Mouse (Mus musculus) urinary bladder, postnatal 36 days (tissue): Measurements from ENCODE around the gene Rel.
"Not testable (repeated sequence)": the region's sequence is repeated elsewhere in the genome, so short reads cannot be mapped to it uniquely, and the experiment has no call there.

Source experiments
- DNase-seq, 2 experiments: peaks; one replicate each; pipeline ENCODE4 v3.0.0; 2022; ENCODE audit warnings: low spot score in 2 of 2, mixed read lengths in 1 of 2

Rel gene

GRCm38 (mm10) chr11:23770760-23771506 lies at the start of gene Rel:
TSS of gene Rel (minus strand) at chr11:23770970.
- peak; percentile 92 to 94 for DNase-seq

DNA sequence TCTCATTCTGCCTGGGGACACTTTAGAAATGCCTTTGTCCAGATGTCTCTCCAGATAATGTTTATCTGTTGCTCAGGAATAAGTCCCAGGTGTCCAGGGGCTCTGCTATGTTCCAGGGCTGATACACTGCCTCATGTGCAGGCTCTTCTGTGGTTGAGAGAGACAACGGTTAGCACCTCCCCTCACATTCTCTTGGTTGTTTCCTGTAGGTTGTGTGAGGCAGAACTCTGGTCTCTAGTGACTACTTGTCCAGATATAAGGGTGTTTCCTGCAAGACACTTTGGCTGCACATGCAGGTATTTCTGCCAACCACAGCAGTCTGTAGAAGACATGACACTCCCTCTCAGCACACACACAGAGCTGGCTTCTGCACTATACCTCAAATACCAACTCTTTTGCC lies 48.0 kb upstream of the Rel start:
- DNase-seq = no peak

DNA sequence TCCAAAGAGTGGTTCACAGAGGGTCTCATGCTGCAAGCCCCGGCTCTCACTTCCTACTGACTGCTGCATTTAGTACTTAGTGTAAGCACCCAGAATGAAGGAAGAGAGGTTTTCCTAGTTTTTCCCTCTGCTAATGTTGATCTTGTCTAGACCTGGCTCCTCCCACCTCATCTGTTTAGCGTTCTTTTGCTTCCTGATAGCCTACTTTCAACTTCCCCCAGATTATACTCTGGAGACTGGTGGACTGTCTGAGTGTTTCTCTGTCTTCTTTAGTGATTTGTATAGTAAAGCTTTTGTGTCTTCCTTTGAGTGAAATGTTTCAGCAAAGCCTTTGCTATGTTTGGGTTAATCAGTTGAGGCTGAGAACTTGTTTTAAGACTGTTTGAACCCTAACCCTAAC lies 40.0 kb upstream of the Rel start:
- no peak for DNase-seq

GRCm38 (mm10) chr11:23805716-23806115 lies 34.9 kb upstream of the Rel start:
- no peak for DNase-seq

DNA sequence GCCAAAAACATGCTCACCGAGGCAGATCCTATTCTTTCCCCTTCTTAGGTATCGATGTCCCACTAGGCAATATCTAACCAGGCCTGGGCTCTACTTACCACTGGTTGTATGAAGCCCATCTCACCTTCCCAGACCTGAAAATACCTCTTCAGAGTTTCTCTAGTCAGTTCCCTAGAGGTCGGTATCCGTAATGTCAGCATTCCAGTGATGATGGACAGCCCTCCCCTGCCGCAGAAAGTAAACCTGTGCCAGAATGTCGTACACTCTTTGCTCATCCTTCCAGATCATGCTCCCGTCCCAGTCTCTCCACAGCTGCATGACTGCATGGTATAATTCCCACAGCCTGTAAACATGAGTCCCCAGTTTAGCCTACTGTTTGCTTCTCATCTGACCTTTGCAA lies 32.4 kb upstream of the Rel start:
- no peak for DNase-seq

DNA sequence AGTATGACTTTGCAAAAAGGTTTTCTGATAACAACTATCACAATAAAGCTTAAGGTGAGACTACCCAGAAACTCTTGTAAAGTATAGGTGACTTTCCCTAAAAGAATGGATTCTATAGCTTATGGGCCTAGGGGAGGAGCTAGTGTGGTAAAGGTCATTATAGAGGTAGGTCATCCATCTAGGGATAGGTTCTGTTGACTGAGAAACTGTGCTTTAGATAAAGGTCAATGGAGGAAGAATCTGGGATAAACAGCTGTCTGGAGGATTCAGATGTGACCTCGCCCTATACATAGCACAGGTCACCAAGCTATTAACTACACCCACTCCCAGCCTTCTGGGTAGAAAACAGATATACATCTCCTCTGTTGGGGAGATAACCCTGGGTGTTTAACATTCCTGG lies 31.5 kb upstream of the Rel start:
- no peak for DNase-seq

DNA sequence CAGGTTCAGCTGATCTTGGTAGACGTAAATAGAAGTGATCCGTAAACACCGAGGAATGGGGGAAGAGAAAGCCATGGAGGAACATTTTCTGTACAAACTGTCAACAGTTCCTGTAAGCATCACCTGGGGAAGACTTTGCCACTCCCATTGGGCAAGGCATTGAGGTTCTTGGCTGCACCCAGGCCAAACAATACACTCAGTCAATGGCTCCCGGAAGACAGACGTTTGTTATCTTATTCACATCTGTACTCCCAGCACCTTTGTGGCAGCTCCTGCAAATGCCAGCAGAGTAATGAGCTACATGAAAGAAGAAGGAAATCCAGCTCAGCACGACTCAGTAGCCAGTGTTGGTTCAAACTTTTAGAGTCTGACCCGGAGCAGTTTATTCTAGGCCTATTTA lies 31.1 kb upstream of the Rel start:
- no peak for DNase-seq

DNA sequence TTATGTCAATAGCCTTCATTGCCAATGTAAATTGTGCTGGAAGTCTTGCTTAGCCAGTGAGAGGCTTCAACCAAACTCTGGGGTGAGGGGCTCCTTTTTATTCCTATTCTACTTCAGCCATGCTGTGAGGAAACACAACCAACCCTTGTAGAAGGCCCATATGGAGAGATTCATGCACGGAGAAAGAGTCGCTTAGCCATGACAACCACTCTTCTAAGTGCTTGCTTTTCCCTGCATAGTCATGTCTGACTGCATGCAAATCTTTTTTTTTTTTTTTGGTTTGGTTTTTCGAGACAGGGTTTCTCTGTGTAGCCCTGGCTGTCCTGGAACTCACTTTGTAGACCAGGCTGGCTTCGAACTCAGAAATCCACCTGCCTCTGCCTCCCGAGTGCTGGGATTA lies 12.9 kb upstream of the Rel start:
- DNase-seq = not testable (repeated sequence)

DNA sequence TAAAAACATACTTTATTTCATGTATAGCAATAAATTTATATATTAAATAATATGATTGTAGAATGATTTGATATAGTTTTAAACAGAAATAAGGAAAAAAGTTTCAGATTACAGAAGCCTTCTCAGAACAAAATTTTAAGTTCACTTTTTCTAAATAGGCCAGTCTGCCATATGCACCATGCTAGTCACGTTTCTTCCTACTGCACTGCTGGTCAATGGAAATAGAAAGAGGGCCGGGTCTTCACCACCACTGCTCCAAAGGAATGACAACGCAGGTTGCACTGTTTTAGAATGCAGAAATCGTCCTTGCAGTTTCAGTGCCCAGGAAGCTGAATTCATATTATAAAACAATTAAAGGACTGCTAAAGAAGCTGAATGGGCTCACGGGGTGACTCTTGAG lies 12.3 kb upstream of the Rel start:
- DNase-seq = no peak

DNA sequence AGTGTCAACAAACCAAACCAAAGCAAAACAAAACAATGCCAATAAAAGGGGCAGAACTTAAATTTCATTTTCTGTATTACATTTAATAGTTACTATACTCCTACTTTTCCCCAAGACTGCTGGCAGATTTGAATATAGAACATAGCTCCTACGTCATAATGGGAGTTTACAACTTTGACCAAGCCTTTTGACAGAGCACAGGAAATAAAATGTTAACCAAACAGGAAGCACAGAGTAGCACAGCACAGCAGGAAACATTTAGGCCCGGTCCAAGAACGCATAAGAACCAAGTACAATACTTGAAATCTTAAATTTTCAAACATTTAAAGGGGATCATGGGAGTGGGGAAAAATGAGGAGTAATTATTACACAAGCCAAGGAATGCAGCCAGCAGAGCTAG lies 11.3 kb upstream of the Rel start:
- no peak for DNase-seq

DNA sequence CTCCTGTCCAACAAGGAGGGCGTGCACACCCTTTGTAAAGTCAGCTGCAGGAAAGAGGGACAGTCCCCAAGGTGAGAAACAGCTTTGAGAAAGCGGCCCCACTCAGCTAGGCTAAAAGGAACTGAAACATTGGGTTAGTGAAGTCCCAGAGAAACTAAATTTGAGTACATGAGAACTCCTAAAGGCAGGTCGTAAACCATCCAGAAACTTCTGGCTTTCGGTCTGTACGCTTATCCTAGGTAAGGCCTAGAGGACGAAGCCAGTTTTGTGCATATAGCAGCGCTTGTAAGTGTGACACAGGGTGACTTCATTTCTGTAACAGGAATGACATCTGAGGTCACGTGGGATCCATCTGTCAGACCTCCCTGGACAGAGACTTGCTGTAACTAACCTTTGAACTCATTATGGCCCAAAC lies 8.0 kb upstream of the Rel start:
- no peak for DNase-seq

DNA sequence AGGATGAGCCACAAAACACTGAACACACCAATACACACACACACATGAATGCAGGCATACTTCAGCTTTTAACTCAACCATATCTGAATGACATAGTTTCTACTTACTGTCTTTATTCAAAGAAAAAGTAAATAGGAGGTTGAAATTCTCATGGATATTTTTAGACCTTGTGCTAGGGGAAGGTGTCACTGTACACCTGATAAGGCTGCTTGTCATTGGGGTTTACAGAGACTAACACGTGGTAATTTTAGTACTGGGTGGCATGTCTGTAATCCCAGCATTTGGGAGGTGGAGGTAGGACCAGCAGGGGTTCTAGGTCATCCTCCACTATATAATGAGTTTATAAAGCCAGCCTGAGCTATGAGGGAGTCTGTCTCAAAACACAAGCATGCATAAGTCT lies 1.7 kb upstream of the Rel start:
- DNase-seq = no peak

DNA sequence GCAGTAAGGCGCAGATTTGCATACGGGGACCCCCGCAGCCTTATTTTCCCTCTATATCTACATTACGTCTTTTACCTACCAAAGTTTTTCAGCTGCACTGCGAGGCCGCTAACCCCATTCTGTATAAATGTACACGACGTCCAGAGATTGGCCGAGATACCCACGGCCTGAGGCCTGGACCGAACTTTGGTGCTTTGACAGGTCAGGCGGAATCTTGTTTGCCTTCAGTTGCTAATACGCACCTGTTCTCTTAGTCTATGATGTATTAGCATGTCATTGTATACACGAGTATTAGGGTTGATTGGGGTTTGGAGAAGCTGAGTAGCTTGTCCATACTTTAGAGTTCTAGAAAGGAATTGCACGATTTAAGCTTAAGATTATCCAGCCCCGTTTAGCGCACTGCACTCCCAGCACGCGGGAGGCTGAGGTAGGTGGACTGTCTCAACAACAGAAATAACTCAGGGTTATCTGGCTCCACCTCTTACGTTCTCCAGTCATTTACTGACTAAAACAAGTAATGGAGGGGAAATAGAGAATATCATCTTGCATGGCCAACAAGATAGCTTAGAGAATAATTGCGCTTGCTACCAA lies 832 bp upstream of the Rel start:
- no peak for DNase-seq

GRCm38 (mm10) chr11:23770510-23770759 lies 335 bp downstream of the Rel start:
- DNase-seq = no peak

GRCm38 (mm10) chr11:23769686-23770509 lies 872 bp downstream of the Rel start:
- DNase-seq = peak; percentile 6

GRCm38 (mm10) chr11:23769033-23769432 lies 1.7 kb downstream of the Rel start:
- no peak for DNase-seq

GRCm38 (mm10) chr11:23767928-23768327 lies 2.8 kb downstream of the Rel start:
- no peak for DNase-seq

DNA sequence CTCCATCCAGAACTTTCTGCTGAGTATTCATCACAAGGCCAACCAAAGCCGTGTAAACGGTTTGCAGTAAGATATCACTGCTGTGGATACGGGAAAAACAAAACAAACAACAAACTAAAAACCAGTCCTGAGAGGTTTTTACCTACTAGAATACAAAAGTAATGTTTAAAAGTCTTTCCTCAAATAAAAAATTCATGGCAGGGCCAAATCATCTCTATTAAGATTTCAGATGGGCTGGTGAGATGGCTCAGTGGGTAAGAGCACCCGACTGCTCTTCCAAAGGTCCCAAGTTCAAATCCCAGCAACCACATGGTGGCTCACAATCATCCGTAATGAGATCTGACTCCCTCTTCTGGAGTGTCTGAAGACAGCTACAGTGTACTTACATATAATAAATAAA lies 3.4 kb downstream of the Rel start:
- DNase-seq = not testable (repeated sequence)

DNA sequence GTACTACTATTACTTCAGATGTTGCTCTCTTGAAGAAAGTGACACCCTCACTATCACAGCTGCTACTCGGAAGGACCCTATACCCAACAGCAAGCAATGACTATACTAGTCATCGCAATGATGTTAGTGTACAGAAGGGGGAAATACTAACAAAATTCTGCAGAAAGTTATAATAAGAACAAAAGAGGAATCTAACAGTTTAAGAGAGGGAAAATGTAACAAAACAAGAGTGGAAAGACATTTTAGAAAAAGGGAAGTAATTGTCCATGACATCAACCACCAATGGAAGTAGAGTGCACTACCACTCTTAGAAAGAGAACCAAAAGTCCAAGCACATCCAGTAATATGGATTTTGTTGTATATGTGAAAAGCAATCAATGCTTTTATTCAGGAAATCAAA lies 8.1 kb downstream of the Rel start:
- DNase-seq = no peak

DNA sequence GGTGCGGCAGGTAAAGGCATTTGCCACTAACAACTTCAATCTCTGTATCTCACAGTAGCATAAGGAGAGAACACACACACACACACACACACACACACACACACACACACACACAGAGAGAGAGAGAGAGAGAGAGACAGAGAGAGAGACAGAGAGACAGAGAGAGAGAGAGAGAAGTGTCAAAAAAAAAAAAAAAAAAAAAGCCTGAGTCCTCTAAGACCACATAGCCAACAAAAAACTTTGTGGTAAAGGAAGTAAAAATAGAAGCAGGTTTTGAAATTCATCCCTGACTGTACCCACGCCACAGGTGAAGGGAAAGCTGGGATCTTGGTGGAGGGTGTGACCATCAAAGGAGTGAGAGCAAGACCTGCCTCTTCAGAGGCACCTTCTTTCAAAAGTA lies 12.6 kb downstream of the Rel start:
- DNase-seq = no peak

- DNase-seq = no peak
Observed at GRCm38 (mm10) chr11:23754329-23754728, 16.4 kb downstream of the Rel start.

DNA sequence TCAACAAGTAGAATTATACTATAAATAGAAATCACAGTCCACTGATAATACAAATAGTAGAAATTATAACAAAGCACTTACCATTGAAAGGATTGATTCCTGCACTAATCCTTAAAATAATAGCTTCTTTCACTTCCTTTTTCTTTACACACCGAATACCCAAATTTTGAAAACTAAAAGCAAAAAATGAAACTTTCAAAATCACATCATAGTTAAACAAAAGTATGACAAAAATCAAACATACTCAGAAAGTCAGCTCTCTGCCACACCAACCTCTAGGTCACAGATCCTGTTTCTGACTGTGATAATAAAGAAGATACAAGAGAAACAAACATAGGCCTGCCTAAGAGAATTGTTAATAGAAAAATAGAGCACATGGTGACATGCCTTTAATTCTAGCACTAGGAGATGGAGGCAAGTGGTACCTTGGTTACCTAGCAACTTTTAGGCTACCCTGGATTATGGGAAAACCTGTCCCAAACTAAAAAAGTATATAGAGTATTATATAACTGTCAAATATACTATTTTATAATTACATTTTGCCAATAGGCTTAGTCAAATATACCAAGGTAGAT lies 17.5 kb downstream of the Rel start:
- DNase-seq = no peak

GRCm38 (mm10) chr11:23746102-23746501 lies 24.7 kb downstream of the Rel start:
- no peak for DNase-seq
